Mouse (Mus musculus) CH12.LX (cell line): ENCODE results near the gene Faiml. TPM values are rescaled to one million over a fixed set of nuclear protein-coding genes. Genes with fewer than 3 reads are reported as not detected.
A peak's percentile ranks its signal among the peaks of the same experiment; 100 is the strongest.

Experiments used
- DNase-seq: peaks from one replicate; pipeline ENCODE4 v3.0.0-alpha.2; 2013; ENCODE audit errors: extremely low read depth
- H3K27ac ChIP-seq: 2 replicates; pipeline ENCODE4 v1.5.1; 2012; ENCODE audit warnings: low read depth, mild to moderate bottlenecking, control low read depth, moderate library complexity; ENCODE audit not compliant: insufficient read depth
- H3K27me3 ChIP-seq: replicated peaks from 2 replicates; pipeline ENCODE3; 2012; ENCODE audit warnings: inconsistent platforms
- H3K36me3 ChIP-seq, 2 experiments: replicated peaks in 1 of 2; 2 replicates each; pipeline versions ENCODE3 to v1.6.1; 2012; ENCODE audit warnings: inconsistent platforms in 1 of 2, low read length in 1 of 2, mild to moderate bottlenecking in 1 of 2, mixed read lengths in 1 of 2, moderate library complexity in 1 of 2; ENCODE audit not compliant: control insufficient read depth in 1 of 2, insufficient read depth in 1 of 2
- H3K4me1 ChIP-seq, 2 experiments: 2 replicates each; pipeline ENCODE4 v1.6.1; 2012; ENCODE audit warnings: inconsistent platforms in 1 of 2, moderate library complexity in 1 of 2; ENCODE audit not compliant: insufficient read depth in 2 of 2, control insufficient read depth in 1 of 2
- H3K4me2 ChIP-seq: 2 replicates; pipeline ENCODE4 v1.6.1; 2012; ENCODE audit warnings: low read depth, mild to moderate bottlenecking, control low read depth; ENCODE audit not compliant: poor library complexity, insufficient read depth, severe bottlenecking
- H3K4me3 ChIP-seq, 3 experiments: fragments of 150-350 bp in 1 of 3; sonication (generic) in 1 of 3; replicated peaks in 1 of 3; 2 replicates each; pipeline versions ENCODE3 to v1.5.1; 2011 to 2012; ENCODE audit warnings: low read depth in 2 of 3, low read length in 2 of 3, mild to moderate bottlenecking in 2 of 3, moderate library complexity in 2 of 3, control low read depth in 1 of 3, improper control_type of control experiment in 1 of 3, inconsistent platforms in 1 of 3, mixed read lengths in 1 of 3; ENCODE audit not compliant: poor library complexity in 1 of 3
- H3K79me2 ChIP-seq: replicated peaks from 2 replicates; pipeline ENCODE4 v1.6.1; 2012; ENCODE audit warnings: mild to moderate bottlenecking, moderate library complexity; ENCODE audit not compliant: control insufficient read depth, poor library complexity, insufficient read depth, severe bottlenecking; ENCODE audit errors: extremely low read depth
- H3K9ac ChIP-seq: 2 replicates; pipeline ENCODE4 v1.6.1; 2012; ENCODE audit warnings: low read depth, mild to moderate bottlenecking, control low read depth, moderate library complexity; ENCODE audit not compliant: insufficient read depth
- H3K9me3 ChIP-seq: replicated peaks from 2 replicates; pipeline ENCODE3; 2012; ENCODE audit warnings: low read length, inconsistent platforms, mixed read lengths
- BHLHE40 ChIP-seq: IDR thresholded peaks from 2 replicates; pipeline ENCODE4 v1.6.1; 2011; ENCODE audit warnings: mild to moderate bottlenecking, low read depth, low read length, improper control_type of control experiment
- CHD1 ChIP-seq: IDR thresholded peaks from 2 replicates; pipeline ENCODE4 v1.6.1; 2012; ENCODE audit warnings: low read depth, low read length, improper control_type of control experiment, inconsistent platforms
- CHD2 ChIP-seq: IDR thresholded peaks from 2 replicates; pipeline ENCODE4 v1.6.1; 2011; ENCODE audit warnings: low read length, improper control_type of control experiment
- CTCF ChIP-seq, 2 experiments: IDR thresholded peaks in 1 of 2; conservative IDR thresholded peaks in 1 of 2; 2 replicates each; pipeline ENCODE4 v1.5.1; 2011 to 2012; ENCODE audit warnings: low read depth in 2 of 2, low read length in 2 of 2, improper control_type of control experiment in 1 of 2, inconsistent platforms in 1 of 2, mild to moderate bottlenecking in 1 of 2, moderate library complexity in 1 of 2
- E2F4 ChIP-seq: IDR thresholded peaks from 2 replicates; pipeline ENCODE4 v1.6.1; 2011; ENCODE audit warnings: low read depth, low read length, improper control_type of control experiment; ENCODE audit not compliant: insufficient replicate concordance
- ELF1 ChIP-seq: IDR thresholded peaks from 2 replicates; pipeline ENCODE4 v1.6.1; 2014; ENCODE audit warnings: low read depth, mild to moderate bottlenecking, inconsistent platforms, low read length, improper control_type of control experiment
- EP300 ChIP-seq: IDR thresholded peaks from 2 replicates; pipeline ENCODE4 v1.6.1; 2011; ENCODE audit warnings: low read length, improper control_type of control experiment
- ETS1 ChIP-seq: conservative IDR thresholded peaks from 2 replicates; pipeline ENCODE4 v1.6.1; 2012; ENCODE audit warnings: low read depth, mild to moderate bottlenecking, inconsistent platforms, low read length, improper control_type of control experiment, moderate library complexity
- GABPA ChIP-seq: IDR thresholded peaks from 2 replicates; pipeline ENCODE4 v1.6.1; 2012; ENCODE audit warnings: low read depth, low read length, improper control_type of control experiment, inconsistent platforms; ENCODE audit not compliant: insufficient replicate concordance
- HCFC1 ChIP-seq: IDR thresholded peaks from 2 replicates; pipeline ENCODE4 v1.6.1; 2012; ENCODE audit warnings: low read depth, mild to moderate bottlenecking, inconsistent platforms, low read length, improper control_type of control experiment
- IRF4 ChIP-seq: IDR thresholded peaks from 2 replicates; pipeline ENCODE4 v1.6.1; 2014; ENCODE audit warnings: low read depth, mild to moderate bottlenecking, inconsistent platforms, low read length, improper control_type of control experiment
- JUN ChIP-seq: IDR thresholded peaks from 2 replicates; pipeline ENCODE4 v1.6.1; 2011; ENCODE audit warnings: low read depth, mild to moderate bottlenecking, low read length, improper control_type of control experiment, moderate library complexity; ENCODE audit not compliant: insufficient read depth
- JUND ChIP-seq: conservative IDR thresholded peaks from 2 replicates; pipeline ENCODE4 v1.6.1; 2011; ENCODE audit warnings: low read depth, low read length, improper control_type of control experiment
- KAT2A ChIP-seq: IDR thresholded peaks from 2 replicates; pipeline ENCODE4 v1.6.1; 2012; ENCODE audit warnings: low read length, improper control_type of control experiment, inconsistent platforms; ENCODE audit not compliant: insufficient replicate concordance
- MAFK ChIP-seq: IDR thresholded peaks from 2 replicates; pipeline ENCODE4 v1.6.1; 2011; ENCODE audit warnings: low read length, improper control_type of control experiment; ENCODE audit not compliant: insufficient replicate concordance
- MAX ChIP-seq: IDR thresholded peaks from 2 replicates; pipeline ENCODE4 v1.6.1; 2011; ENCODE audit warnings: low read length, improper control_type of control experiment
- MAZ ChIP-seq: IDR thresholded peaks from 2 replicates; pipeline ENCODE4 v1.6.1; 2012; ENCODE audit warnings: low read depth, mild to moderate bottlenecking, inconsistent platforms, low read length, improper control_type of control experiment, moderate library complexity
- MEF2A ChIP-seq: IDR thresholded peaks from 2 replicates; pipeline ENCODE4 v1.6.1; 2014; ENCODE audit warnings: low read depth, mild to moderate bottlenecking, inconsistent platforms, low read length, improper control_type of control experiment, borderline replicate concordance
- MXI1 ChIP-seq: IDR thresholded peaks from 2 replicates; pipeline ENCODE4 v1.6.1; 2011; ENCODE audit warnings: mild to moderate bottlenecking, low read depth, low read length, improper control_type of control experiment
- MYC ChIP-seq: IDR thresholded peaks from 2 replicates; pipeline ENCODE4 v1.6.1; 2011; ENCODE audit warnings: low read depth, mild to moderate bottlenecking, improper control_type of control experiment, low read length
- NELFE ChIP-seq: IDR thresholded peaks from 2 replicates; pipeline ENCODE4 v1.6.1; 2011; ENCODE audit warnings: low read depth, low read length, improper control_type of control experiment
- NRF1 ChIP-seq: IDR thresholded peaks from 2 replicates; pipeline ENCODE4 v1.6.1; 2014; ENCODE audit warnings: low read depth, mild to moderate bottlenecking, inconsistent platforms, low read length, improper control_type of control experiment, moderate library complexity
- PAX5 ChIP-seq: IDR thresholded peaks from 2 replicates; pipeline ENCODE4 v1.6.1; 2012; ENCODE audit warnings: low read length, inconsistent platforms, mixed read lengths
- POLR2A ChIP-seq: IDR thresholded peaks from 2 replicates; pipeline ENCODE4 v1.6.1; 2011; ENCODE audit warnings: low read depth, mild to moderate bottlenecking, improper control_type of control experiment, low read length
- POLR2AphosphoS2 ChIP-seq: IDR thresholded peaks from 2 replicates; pipeline ENCODE4 v1.6.1; 2011; ENCODE audit warnings: low read depth, low read length, improper control_type of control experiment
- RAD21 ChIP-seq: IDR thresholded peaks from 2 replicates; pipeline ENCODE4 v1.6.1; 2011; ENCODE audit warnings: low read depth, mild to moderate bottlenecking, low read length, improper control_type of control experiment, moderate library complexity
- RCOR1 ChIP-seq: conservative IDR thresholded peaks from 2 replicates; pipeline ENCODE4 v1.6.1; 2012; ENCODE audit warnings: low read depth, mild to moderate bottlenecking, inconsistent platforms, low read length, improper control_type of control experiment
- SIN3A ChIP-seq: IDR thresholded peaks from 2 replicates; pipeline ENCODE4 v1.6.1; 2012; ENCODE audit warnings: low read length, improper control_type of control experiment, inconsistent platforms
- SMC3 ChIP-seq: IDR thresholded peaks from 2 replicates; pipeline ENCODE4 v1.6.1; 2011; ENCODE audit warnings: low read depth, low read length, improper control_type of control experiment
- TBP ChIP-seq: conservative IDR thresholded peaks from 2 replicates; pipeline ENCODE4 v1.6.1; 2011; ENCODE audit warnings: low read depth, low read length, improper control_type of control experiment
- TCF12 ChIP-seq: IDR thresholded peaks from 2 replicates; pipeline ENCODE4 v1.6.1; 2014; ENCODE audit warnings: low read depth, mild to moderate bottlenecking, inconsistent platforms, low read length, improper control_type of control experiment
- UBTF ChIP-seq: IDR thresholded peaks from 2 replicates; pipeline ENCODE4 v1.6.1; 2012; ENCODE audit warnings: low read depth, mild to moderate bottlenecking, inconsistent platforms, low read length, improper control_type of control experiment, moderate library complexity
- USF1 ChIP-seq: IDR thresholded peaks from 2 replicates; pipeline ENCODE4 v1.6.1; 2014; ENCODE audit warnings: low read depth, mild to moderate bottlenecking, inconsistent platforms, low read length, improper control_type of control experiment
- USF2 ChIP-seq: conservative IDR thresholded peaks from 2 replicates; pipeline ENCODE4 v1.6.1; 2011; ENCODE audit warnings: low read depth, low read length, improper control_type of control experiment
- ZC3H11A ChIP-seq: IDR thresholded peaks from 2 replicates; pipeline ENCODE4 v1.6.1; 2012; ENCODE audit warnings: low read depth, mild to moderate bottlenecking, inconsistent platforms, low read length, improper control_type of control experiment
- ZKSCAN1 ChIP-seq: IDR thresholded peaks from 2 replicates; pipeline ENCODE4 v1.6.1; 2012; ENCODE audit warnings: low read depth, inconsistent platforms, low read length, improper control_type of control experiment, borderline replicate concordance
- ZMIZ1 ChIP-seq: IDR thresholded peaks from 2 replicates; pipeline ENCODE4 v1.6.1; 2012; ENCODE audit warnings: low read depth, mild to moderate bottlenecking, inconsistent platforms, low read length, improper control_type of control experiment
- ZNF384 ChIP-seq: IDR thresholded peaks from 2 replicates; pipeline ENCODE4 v1.6.1; 2012; ENCODE audit warnings: low read depth, low read length, improper control_type of control experiment, inconsistent platforms
- dilution Hi-C: fragments of 300-500 bp; cut with MboI; formaldehyde crosslinking; loops from 2 replicates; pipeline ENCODE4 v1.14.3; 2020; ENCODE audit warnings: low sequenced_read_pairs; ENCODE audit not compliant: extremely low pct_unique_long_range_greater_than_20kb, extremely low pct_ligation_motif_present
- in situ Hi-C: fragments of 300-500 bp; cut with MboI; formaldehyde crosslinking; loops from 3 replicates; pipeline ENCODE4 v1.14.3; 2019; ENCODE audit warnings: low sequenced_read_pairs, low pct_ligation_motif_present, low pct_unique_long_range_greater_than_20kb, mixed read lengths
- polyA plus RNA-seq: library from polyadenylated mRNA; unstranded; fragments of >175 nt; gene quantifications from 2 replicates; pipeline ENCODE4 v1.2.1, GENCODE M21; 2012; ENCODE audit warnings: low read depth; ENCODE audit not compliant: insufficient read length
- total RNA-seq, 2 experiments: library from RNA; depleted of rRNA; stranded (reverse); fragments of 300-350 nt in 1 of 2; fragments of >200 nt in 1 of 2; gene quantifications; 2 replicates each; pipeline ENCODE4 v1.2.3; 2012 to 2014

Faiml gene
- total and polyA plus RNA-seq, 3 experiments = not detected

DNA sequence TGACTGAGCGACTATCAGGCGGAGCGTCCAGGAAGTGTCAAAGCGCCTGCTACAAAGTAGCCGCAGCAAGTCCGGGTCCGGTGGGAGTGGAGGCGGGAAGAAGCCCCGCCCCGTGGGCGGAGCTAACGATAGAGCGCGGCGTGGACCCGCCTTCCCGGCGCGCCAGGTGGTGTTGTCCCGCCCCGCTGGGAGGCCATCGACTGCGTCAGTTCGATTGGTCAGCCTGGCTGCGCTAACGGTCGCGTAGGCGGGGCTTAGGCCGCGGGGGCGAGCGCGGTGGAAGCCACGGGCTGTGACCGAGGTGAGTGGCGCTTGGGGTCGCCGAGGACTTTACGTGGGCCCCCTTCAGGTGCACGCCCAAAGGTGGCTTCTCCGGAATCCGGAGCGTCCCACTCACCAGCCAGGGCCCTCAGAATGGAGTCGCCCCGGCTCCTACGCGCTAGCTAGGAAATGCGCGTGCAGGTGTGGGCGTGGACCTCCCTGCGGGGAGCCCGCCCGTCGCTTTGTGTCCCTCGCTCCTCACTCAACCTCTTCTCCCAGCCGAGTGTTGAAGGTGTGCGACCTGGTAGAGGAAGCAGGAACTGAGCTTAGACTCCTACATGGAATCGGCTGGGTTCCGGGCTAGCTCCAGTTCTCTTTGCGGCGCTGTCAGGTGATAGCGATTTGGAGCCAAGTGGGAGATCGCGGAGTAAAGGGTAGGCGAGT lies 6.3 kb upstream of the Faiml start, which contains the start of gene Cep70:
Gene Cep70 (plus strand): TSS at position 178 of the 705 bp plus-strand sequence.
- Histone ChIP-seq H3K4me1 (peaks cover 0 to 24% of the 10 kb centered on the region in 2 experiments; a peak in 2 of 4 replicates), H3K36me3 (peaks cover 0 to 18% of the 10 kb centered on the region in 2 experiments), H3K79me2 (no peaks in the 10 kb centered on the region), H3K4me2 (peak within 1 kb of the TSS; percentile 98), H3K9ac (peak within 1 kb of the TSS; percentile 27), H3K9me3 (peaks cover 4% of the 10 kb centered on the region), H3K4me3 (peak within 1 kb of the TSS; percentile 77 to 80 (median 78)), H3K27me3 (peaks cover 10% of the 10 kb centered on the region), H3K27ac (no peak within 1 kb of the TSS)
- in situ Hi-C loops = loop anchor here (10.0 kb wide), 1 partner anchor 179 kb away; no protein-coding TSS in a partner anchor
- 0 out of 2 replicates have a peak, but pooled peaks have one; percentile 32 for TF ChIP-seq NRF1
- TF ChIP-seq CTCF (conservative IDR thresholded peaks at IDR 0.05 in 1 of 2, IDR thresholded peaks at IDR 0.05 in 1 of 2; ENCODE audit: low read depth in 2 of 2, low read length in 2 of 2) = no peak
- no peak for TF ChIP-seq ZNF384
- TF ChIP-seq CHD1 = no peak
- TF ChIP-seq SMC3 = no peak
- TF ChIP-seq PAX5 = no peak
- no peak for TF ChIP-seq RCOR1
- no peak for TF ChIP-seq USF1
- TF ChIP-seq IRF4 = no peak
- TF ChIP-seq GABPA = no peak
- TF ChIP-seq NELFE = peak; percentile 73
- no peak for TF ChIP-seq ZKSCAN1
- TF ChIP-seq ZC3H11A = no peak
- peak; percentile 85 for TF ChIP-seq SIN3A
- TF ChIP-seq UBTF = no peak
- TF ChIP-seq KAT2A = no peak
- TF ChIP-seq MXI1 = peak; percentile 64; the same call in 1 of the 2 replicates
- no peak for TF ChIP-seq EP300
- TF ChIP-seq E2F4 = peak; percentile 62; the same call in 1 of the 2 replicates
- TF ChIP-seq MAX = no peak
- TF ChIP-seq JUND = no peak
- no peak for TF ChIP-seq MAFK
- no peak for TF ChIP-seq TBP
- TF ChIP-seq TCF12 = peak; percentile 44; the same call in 1 of the 2 replicates
- peak; percentile 65 for TF ChIP-seq HCFC1
- TF ChIP-seq USF2 = no peak
- peak; percentile 65; the same call in 1 of the 2 replicates for TF ChIP-seq POLR2A
- TF ChIP-seq ETS1 = no peak
- TF ChIP-seq CHD2 = no peak
- no peak for TF ChIP-seq POLR2AphosphoS2
- no peak for TF ChIP-seq BHLHE40
- TF ChIP-seq MAZ = no peak
- TF ChIP-seq RAD21 = no peak
- peak; percentile 58; the same call in 1 of the 2 replicates for TF ChIP-seq ZMIZ1
- TF ChIP-seq MYC = no peak
- 0 out of 2 replicates have a peak, but pooled peaks have one; percentile 8 for TF ChIP-seq MEF2A
- no peak for TF ChIP-seq JUN
- peak; percentile 83 for TF ChIP-seq ELF1
- DNase-seq = peak; percentile 94
- dilution Hi-C loops = no loop called here
